Mouse (Mus musculus) neural tube, embryonic 15.5 days (tissue): Measurements from ENCODE around the gene Nkpd1. TPM values are rescaled to one million over a fixed set of nuclear protein-coding genes. Genes with fewer than 3 reads are reported as not detected.

Experiments
- ATAC-seq: fragments of 200-750 bp; cut with Nextera tagmentation; 2 replicates; pipeline ENCODE4 v1.8.0; 2017; ENCODE audit warnings: mild to moderate bottlenecking, moderate TSS enrichment, moderate library complexity; ENCODE audit not compliant: low FRiP score
- H3K27ac ChIP-seq: fragments of 300-500 bp; sonication (generic); replicated peaks from 2 replicates; pipeline ENCODE4 v1.5.1; 2015; ENCODE audit warnings: mild to moderate bottlenecking, inconsistent platforms
- H3K27me3 ChIP-seq: fragments of 300-500 bp; sonication (generic); replicated peaks from 2 replicates; pipeline ENCODE4 v1.6.1; 2015; ENCODE audit warnings: inconsistent platforms
- H3K36me3 ChIP-seq: fragments of 300-500 bp; sonication (generic); 2 replicates; pipeline ENCODE4 v1.6.1; 2015; ENCODE audit warnings: inconsistent platforms
- H3K4me1 ChIP-seq: fragments of 300-500 bp; sonication (generic); 2 replicates; pipeline ENCODE4 v1.6.1; 2015; ENCODE audit warnings: inconsistent platforms
- H3K4me2 ChIP-seq: fragments of 300-500 bp; sonication (generic); 2 replicates; pipeline ENCODE4 v1.6.1; 2015; ENCODE audit warnings: inconsistent platforms, mild to moderate bottlenecking, moderate library complexity
- H3K4me3 ChIP-seq: fragments of 300-500 bp; sonication (generic); replicated peaks from 2 replicates; pipeline ENCODE4 v1.5.1; 2015; ENCODE audit warnings: mild to moderate bottlenecking, inconsistent platforms
- H3K9ac ChIP-seq: fragments of 300-500 bp; sonication (generic); replicated peaks from 2 replicates; pipeline ENCODE4 v1.6.1; 2015; ENCODE audit warnings: mild to moderate bottlenecking, inconsistent platforms
- H3K9me3 ChIP-seq: fragments of 300-500 bp; sonication (generic); replicated peaks from 2 replicates; pipeline ENCODE4 v1.6.1; 2016; ENCODE audit warnings: inconsistent platforms
- WGBS: fragments of 180-500 bp; shearing (Covaris S2); methylation state at CpG from one replicate; pipeline ENCODE4 v1.1.7; 2015; ENCODE audit warnings: mixed read lengths; 5-methylcytosine and 5-hydroxymethylcytosine counted together
- polyA plus RNA-seq: library from polyadenylated mRNA; unstranded; fragments of >200 nt; fragmentation: Nextera tagmentation; extraction: Ambion mirVana; gene quantifications from 2 replicates; pipeline ENCODE4 v1.2.1, GENCODE M21; 2015

The Nkpd1 gene
- polyA plus RNA-seq, 1 experiment from 2014 or later = 1.2 TPM

GRCm38 (mm10) chr7:19549394-19549793 lies 31.8 kb downstream of the Nkpd1 start:
- Histone ChIP-seq H3K27me3 (no peaks in the 10 kb centered on the region), H3K9ac (no peak overlapping the region), H3K36me3 (peaks cover 8% of the 10 kb centered on the region; the same call in 1 of the 2 replicates), H3K4me1 (peaks cover 33% of the 10 kb centered on the region), H3K27ac (no peak overlapping the region), H3K4me2 (no peak overlapping the region), H3K4me3 (no peak overlapping the region), H3K9me3 (no peaks in the 10 kb centered on the region)
- no peak for ATAC-seq
- 92% methylated on average over 10 of the region's 10 CpGs for WGBS

- H3K9ac ChIP-seq = no peak overlapping the region
- WGBS = 63% methylated on average over 5 of the region's 5 CpGs
- H3K27ac ChIP-seq = no peak overlapping the region
- H3K4me3 ChIP-seq = no peak overlapping the region
- H3K4me1 ChIP-seq = peaks cover 30% of the 10 kb centered on the region
- ATAC-seq = no peak
- H3K4me2 ChIP-seq = no peak overlapping the region
- peaks cover 18% of the 10 kb centered on the region; the same call in 1 of the 2 replicates for H3K36me3 ChIP-seq
- H3K9me3 ChIP-seq = no peaks in the 10 kb centered on the region
- H3K27me3 ChIP-seq = no peaks in the 10 kb centered on the region
These were observed 34.0 kb downstream of the Nkpd1 start for GRCm38 (mm10) chr7:19551634-19552033.

GRCm38 (mm10) chr7:19552443-19552842 lies 34.8 kb downstream of the Nkpd1 start:
- WGBS = 39% methylated on average over 2 of the region's 2 CpGs
- no peak overlapping the region for H3K27ac ChIP-seq
- no peak overlapping the region for H3K4me3 ChIP-seq
- peaks cover 18% of the 10 kb centered on the region; the same call in 1 of the 2 replicates for H3K36me3 ChIP-seq
- no peak overlapping the region for H3K9ac ChIP-seq
- peaks cover 31% of the 10 kb centered on the region for H3K4me1 ChIP-seq
- no peak for ATAC-seq
- no peak overlapping the region for H3K4me2 ChIP-seq
- no peaks in the 10 kb centered on the region for H3K9me3 ChIP-seq
- H3K27me3 ChIP-seq = no peaks in the 10 kb centered on the region

- peaks cover 41% of the 10 kb centered on the region for H3K4me1 ChIP-seq
These were observed 36.5 kb downstream of the Nkpd1 start for GRCm38 (mm10) chr7:19554168-19554567.

GRCm38 (mm10) chr7:19557086-19557485 lies 39.4 kb downstream of the Nkpd1 start:
- Histone ChIP-seq H3K4me3 (no peak overlapping the region), H3K4me1 (peaks cover 63% of the 10 kb centered on the region), H3K27ac (no peak overlapping the region), H3K27me3 (no peaks in the 10 kb centered on the region), H3K4me2 (no peak overlapping the region), H3K36me3 (peaks cover 18% of the 10 kb centered on the region; the same call in 1 of the 2 replicates), H3K9me3 (no peaks in the 10 kb centered on the region), H3K9ac (no peak overlapping the region)
- WGBS = 100% methylated on average over 2 of the region's 2 CpGs
- ATAC-seq = no peak

More at GRCm38 (mm10) chr7:19554168-19554567, 36.5 kb downstream of the Nkpd1 start:
- ATAC-seq = no peak
- no peak overlapping the region for H3K27ac ChIP-seq
- no peak overlapping the region for H3K9ac ChIP-seq
- no peak overlapping the region for H3K4me3 ChIP-seq
- H3K36me3 ChIP-seq = peaks cover 18% of the 10 kb centered on the region; the same call in 1 of the 2 replicates
- no peaks in the 10 kb centered on the region for H3K27me3 ChIP-seq
- H3K4me2 ChIP-seq = no peak overlapping the region
- H3K9me3 ChIP-seq = no peaks in the 10 kb centered on the region
- 91% methylated on average over 1 of the region's 1 CpGs for WGBS

GRCm38 (mm10) chr7:19557982-19558900 lies 40.6 kb downstream of the Nkpd1 start:
- peaks cover 63% of the 10 kb centered on the region for H3K4me1 ChIP-seq
- peak overlapping the region; percentile 98 for H3K4me2 ChIP-seq
- H3K4me3 ChIP-seq = no peak overlapping the region

GRCm38 (mm10) chr7:19558965-19559364 lies 41.3 kb downstream of the Nkpd1 start:
- no peak overlapping the region for H3K27ac ChIP-seq
- H3K4me2 ChIP-seq = peak overlapping the region; percentile 98
- no peak for ATAC-seq
- H3K9ac ChIP-seq = peak overlapping the region; percentile 32; the same call in 1 of the 2 replicates
- 0 out of 2 replicates have a peak, but pooled peaks cover 10% of the 10 kb centered on the region for H3K36me3 ChIP-seq
- H3K9me3 ChIP-seq = no peaks in the 10 kb centered on the region
- 0 out of 2 replicates have a peak overlapping the region, but pooled peaks have one; percentile 4 for H3K4me3 ChIP-seq
- no peaks in the 10 kb centered on the region for H3K27me3 ChIP-seq
- H3K4me1 ChIP-seq = peaks cover 69% of the 10 kb centered on the region
- 39% methylated on average over 2 of the region's 2 CpGs for WGBS

More at GRCm38 (mm10) chr7:19557982-19558900, 40.6 kb downstream of the Nkpd1 start:
- H3K27me3 ChIP-seq = no peaks in the 10 kb centered on the region
- H3K9me3 ChIP-seq = no peaks in the 10 kb centered on the region
- H3K9ac ChIP-seq = peak overlapping the region; percentile 32
- H3K27ac ChIP-seq = no peak overlapping the region
- no peak for ATAC-seq
- peaks cover 14% of the 10 kb centered on the region; the same call in 1 of the 2 replicates for H3K36me3 ChIP-seq
- WGBS = 96% methylated on average over 6 of the region's 6 CpGs

- 32% methylated on average over 11 of the region's 11 CpGs for WGBS
- Histone ChIP-seq H3K9ac (peak overlapping the region; percentile 86), H3K4me2 (peak overlapping the region; percentile 98), H3K36me3 (peaks cover 19% of the 10 kb centered on the region), H3K4me3 (peak overlapping the region; percentile 79), H3K27me3 (no peaks in the 10 kb centered on the region), H3K9me3 (no peaks in the 10 kb centered on the region), H3K27ac (peak overlapping the region; percentile 95), H3K4me1 (peaks cover 65% of the 10 kb centered on the region)
- no peak for ATAC-seq
These were observed 43.0 kb downstream of the Nkpd1 start for GRCm38 (mm10) chr7:19560491-19561260.

- peaks cover 62% of the 10 kb centered on the region for H3K4me1 ChIP-seq
- under 1% methylated on average over 11 of the region's 11 CpGs for WGBS
- H3K4me3 ChIP-seq = peak overlapping the region; percentile 79
- peak overlapping the region; percentile 86 for H3K9ac ChIP-seq
- no peaks in the 10 kb centered on the region for H3K27me3 ChIP-seq
- ATAC-seq = no peak
- peak overlapping the region; percentile 98 for H3K4me2 ChIP-seq
- H3K27ac ChIP-seq = peak overlapping the region; percentile 95
- H3K36me3 ChIP-seq = peaks cover 20% of the 10 kb centered on the region
- H3K9me3 ChIP-seq = no peaks in the 10 kb centered on the region
These were observed 43.8 kb downstream of the Nkpd1 start for GRCm38 (mm10) chr7:19561431-19561764.

GRCm38 (mm10) chr7:19561765-19562642 lies 44.4 kb downstream of the Nkpd1 start:
- Histone ChIP-seq H3K9ac (peak overlapping the region; percentile 86), H3K4me1 (peaks cover 56% of the 10 kb centered on the region), H3K27me3 (no peaks in the 10 kb centered on the region), H3K4me3 (peak overlapping the region; percentile 79), H3K36me3 (peaks cover 20% of the 10 kb centered on the region), H3K9me3 (no peaks in the 10 kb centered on the region), H3K4me2 (peak overlapping the region; percentile 98), H3K27ac (peak overlapping the region; percentile 95)
- peak; percentile 93 for ATAC-seq
- under 1% methylated on average over 101 of the region's 102 CpGs for WGBS
